Mouse (Mus musculus) ES-Bruce4 (cell line): ENCODE results near the gene Cd207.

Experiments used
- CTCF ChIP-seq: IDR thresholded peaks from one replicate; pipeline ENCODE4 v1.8.1; 2011; ENCODE audit warnings: low read depth, low read length
- POLR2A ChIP-seq: IDR thresholded peaks from one replicate; pipeline ENCODE4 v1.8.1; 2011; ENCODE audit warnings: low read length; ENCODE audit not compliant: insufficient read depth

DNA sequence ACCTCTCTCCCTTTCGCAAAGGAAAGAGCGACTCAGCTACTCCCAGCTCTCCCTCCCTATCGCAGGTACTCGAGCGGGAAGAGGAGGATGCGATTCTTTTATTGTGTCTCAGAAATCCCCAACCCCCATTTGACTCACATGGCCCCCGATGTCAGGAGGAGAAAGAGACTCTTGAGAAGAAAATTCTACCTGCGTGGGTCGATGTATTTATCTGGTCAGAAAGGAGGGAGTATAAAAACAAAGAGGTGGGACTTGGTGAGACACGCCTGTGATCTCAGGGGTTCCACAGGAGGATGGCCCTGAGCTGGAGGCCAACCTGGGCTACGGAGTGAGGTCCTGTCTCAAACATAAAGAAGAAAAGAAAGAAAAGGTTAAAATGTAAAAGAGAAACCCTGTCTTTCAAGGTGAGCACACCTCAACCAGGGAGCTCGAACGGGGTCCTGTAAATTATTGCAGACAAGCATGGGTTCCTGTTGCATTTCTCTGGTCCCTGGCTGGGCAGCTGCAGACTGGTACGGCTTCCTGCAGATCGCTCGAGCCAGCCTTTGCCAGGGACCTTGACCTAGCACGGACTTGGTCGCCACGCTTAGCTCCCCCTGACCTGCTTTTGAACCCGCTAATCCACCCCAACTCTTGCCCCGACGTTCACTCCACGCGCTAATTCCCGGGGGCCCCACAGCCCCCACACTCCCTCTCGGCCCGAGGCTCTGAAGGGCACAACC, 25.5 kb upstream of the Cd207 start:
- TF ChIP-seq POLR2A (no peak), CTCF (no peak)
